Mouse (Mus musculus) kidney, embryonic 14.5 days (tissue): Measurements from ENCODE around the gene Nkx2-3. TPM values are rescaled to one million over a fixed set of nuclear protein-coding genes. Genes with fewer than 3 reads are reported as not detected.
A peak's percentile ranks its signal among the peaks of the same experiment; 100 is the strongest.

Experiments
- ATAC-seq: fragments of 200-750 bp; cut with Nextera tagmentation; 2 replicates; pipeline ENCODE4 v1.8.0; 2017; ENCODE audit warnings: moderate number of reproducible peaks, mild to moderate bottlenecking, moderate TSS enrichment, moderate library complexity; ENCODE audit not compliant: low FRiP score, low TSS enrichment
- H3K27ac ChIP-seq: fragments of 300-500 bp; sonication (generic); 2 replicates; pipeline ENCODE4 v1.5.1; 2014; ENCODE audit warnings: low read depth, mild to moderate bottlenecking, low read length, moderate library complexity, mixed read lengths
- H3K27me3 ChIP-seq: fragments of 300-500 bp; sonication (generic); 2 replicates; pipeline ENCODE4 v1.6.1; 2014; ENCODE audit warnings: mild to moderate bottlenecking, low read length; ENCODE audit not compliant: control insufficient read depth, insufficient read depth
- H3K36me3 ChIP-seq: fragments of 300-500 bp; sonication (generic); 2 replicates; pipeline ENCODE4 v1.6.1; 2014; ENCODE audit warnings: low read length, mixed read lengths; ENCODE audit not compliant: control insufficient read depth, insufficient read depth
- H3K4me1 ChIP-seq: fragments of 300-500 bp; sonication (generic); 2 replicates; pipeline ENCODE4 v1.6.1; 2014; ENCODE audit warnings: low read length, mixed read lengths; ENCODE audit not compliant: control insufficient read depth, insufficient read depth
- H3K4me2 ChIP-seq: fragments of 300-500 bp; sonication (generic); replicated peaks from 2 replicates; pipeline ENCODE4 v1.6.1; 2014; ENCODE audit warnings: low read depth, mild to moderate bottlenecking, low read length
- H3K4me3 ChIP-seq: fragments of 300-500 bp; sonication (generic); 2 replicates; pipeline ENCODE4 v1.5.1; 2014; ENCODE audit warnings: mild to moderate bottlenecking, low read length
- H3K9ac ChIP-seq: fragments of 300-500 bp; sonication (generic); 2 replicates; pipeline ENCODE4 v1.6.1; 2014; ENCODE audit warnings: low read depth, mild to moderate bottlenecking, low read length, moderate library complexity
- H3K9me3 ChIP-seq: fragments of 300-500 bp; sonication (generic); 2 replicates; pipeline ENCODE4 v1.6.1; 2016; ENCODE audit warnings: low read length; ENCODE audit not compliant: control insufficient read depth
- WGBS: fragments of 180-500 bp; shearing (Covaris S2); extraction: QIAGEN DNeasy Blood & Tissue Kit; methylation state at CpG from one replicate; pipeline ENCODE4 v1.1.7; 2014; 5-methylcytosine and 5-hydroxymethylcytosine counted together
- polyA plus RNA-seq: library from polyadenylated mRNA; unstranded; fragments of >200 nt; fragmentation: Nextera tagmentation; extraction: Ambion mirVana; gene quantifications from 2 replicates; pipeline ENCODE4 v1.2.1, GENCODE M21; 2014

The Nkx2-3 gene
- polyA plus RNA-seq, 1 experiment from 2014 or later = 0.14 TPM

DNA sequence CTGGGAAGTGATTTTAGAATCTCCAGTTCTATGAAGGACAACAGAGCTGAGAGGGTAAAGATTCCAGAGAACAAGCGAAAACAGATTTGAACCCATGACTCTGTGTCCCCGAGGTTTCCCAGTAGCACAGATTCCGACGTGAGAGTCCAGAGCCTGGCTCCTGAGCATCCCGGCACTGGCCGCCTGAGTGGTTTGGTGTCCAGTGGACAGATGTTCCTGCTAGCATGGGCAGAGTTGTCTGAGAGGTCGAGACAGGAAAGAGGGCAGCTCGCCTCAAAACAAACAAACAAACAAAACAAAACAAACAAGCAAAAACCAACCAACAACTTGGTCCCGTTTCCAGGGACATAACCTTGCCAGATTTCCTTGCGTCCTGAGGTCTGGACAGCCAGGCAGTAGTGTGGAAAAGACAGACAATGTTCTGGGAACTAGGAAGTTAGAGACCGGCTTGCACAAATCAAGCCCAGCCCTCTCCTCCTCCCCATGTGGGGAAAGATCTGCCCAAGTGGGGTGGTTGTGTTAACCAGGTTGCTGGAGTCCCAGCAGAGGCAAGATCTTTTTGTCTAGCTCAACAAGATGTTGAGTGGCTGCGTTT lies 10.0 kb upstream of the Nkx2-3 start:
- no peaks in the 10 kb centered on the region for H3K9me3 ChIP-seq
- no peak overlapping the region for H3K27ac ChIP-seq
- peaks cover 99% of the 10 kb centered on the region for H3K27me3 ChIP-seq
- no peak overlapping the region for H3K9ac ChIP-seq
- under 1% methylated on average over 12 of the region's 12 CpGs for WGBS
- no peak for ATAC-seq
- H3K4me2 ChIP-seq = no peak overlapping the region
- no peak overlapping the region for H3K4me3 ChIP-seq
- no peaks in the 10 kb centered on the region for H3K36me3 ChIP-seq
- H3K4me1 ChIP-seq = peaks cover 8% of the 10 kb centered on the region

DNA sequence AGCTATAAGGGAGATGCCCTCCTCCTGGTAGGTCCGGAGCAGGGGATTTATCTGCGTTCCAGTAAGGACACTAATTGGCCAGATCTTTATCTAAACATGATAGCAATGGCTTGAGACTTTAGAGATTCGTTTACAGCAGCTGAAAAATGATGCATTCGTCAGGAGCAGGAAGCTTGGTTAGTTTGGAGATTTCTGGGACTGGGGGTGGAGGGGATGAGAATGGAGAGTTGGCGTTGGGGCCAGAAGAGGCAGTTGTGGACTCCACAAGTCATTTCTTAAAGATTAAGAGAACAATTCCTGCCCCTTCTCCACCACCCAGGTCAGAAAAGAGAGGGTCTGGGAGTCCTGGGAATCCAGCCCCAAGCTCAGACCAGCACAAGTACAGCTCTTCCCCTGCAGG lies 8.6 kb upstream of the Nkx2-3 start:
- Histone ChIP-seq H3K9ac (no peak overlapping the region), H3K4me1 (peaks cover 8% of the 10 kb centered on the region), H3K27me3 (peaks cover 96% of the 10 kb centered on the region), H3K27ac (no peak overlapping the region), H3K36me3 (no peaks in the 10 kb centered on the region), H3K4me2 (no peak overlapping the region), H3K4me3 (no peak overlapping the region), H3K9me3 (no peaks in the 10 kb centered on the region)
- under 1% methylated on average over 5 of the region's 5 CpGs for WGBS
- ATAC-seq = no peak

DNA sequence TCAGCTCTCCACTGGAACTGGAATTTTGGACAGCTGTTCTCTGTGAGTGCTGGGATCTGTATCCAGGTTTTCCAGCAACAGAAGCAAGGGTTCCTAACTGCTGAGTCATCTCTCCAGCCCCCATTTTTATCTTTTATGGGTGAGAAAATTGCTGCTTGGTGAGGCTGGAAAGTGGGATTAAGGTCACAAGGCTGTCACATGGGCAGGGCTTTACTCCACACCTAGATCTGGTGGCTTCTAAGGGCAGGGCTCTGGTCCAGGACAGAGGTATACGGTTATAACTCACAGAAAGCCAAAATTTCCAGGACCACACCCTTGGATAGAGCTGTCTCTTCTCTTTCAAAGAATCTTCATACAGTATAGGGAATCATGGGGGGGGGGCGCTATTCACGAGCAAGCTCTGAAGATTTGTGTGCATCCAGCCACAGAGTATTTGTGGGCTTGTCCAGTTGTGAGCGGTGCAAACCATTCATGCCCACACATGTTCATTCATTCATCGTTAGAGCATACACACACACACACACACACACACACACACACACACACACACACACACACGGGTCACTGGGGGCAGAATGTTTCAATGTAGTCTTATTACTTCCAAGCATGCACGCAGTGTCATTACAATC lies 7.5 kb upstream of the Nkx2-3 start:
- Histone ChIP-seq H3K4me2 (no peak overlapping the region), H3K4me1 (peaks cover 4% of the 10 kb centered on the region; the same call in 1 of the 2 replicates), H3K9me3 (no peaks in the 10 kb centered on the region), H3K36me3 (no peaks in the 10 kb centered on the region), H3K4me3 (no peak overlapping the region), H3K9ac (no peak overlapping the region), H3K27me3 (peaks cover 93% of the 10 kb centered on the region), H3K27ac (no peak overlapping the region)
- 3% methylated on average over 7 of the region's 7 CpGs for WGBS
- no peak for ATAC-seq

DNA sequence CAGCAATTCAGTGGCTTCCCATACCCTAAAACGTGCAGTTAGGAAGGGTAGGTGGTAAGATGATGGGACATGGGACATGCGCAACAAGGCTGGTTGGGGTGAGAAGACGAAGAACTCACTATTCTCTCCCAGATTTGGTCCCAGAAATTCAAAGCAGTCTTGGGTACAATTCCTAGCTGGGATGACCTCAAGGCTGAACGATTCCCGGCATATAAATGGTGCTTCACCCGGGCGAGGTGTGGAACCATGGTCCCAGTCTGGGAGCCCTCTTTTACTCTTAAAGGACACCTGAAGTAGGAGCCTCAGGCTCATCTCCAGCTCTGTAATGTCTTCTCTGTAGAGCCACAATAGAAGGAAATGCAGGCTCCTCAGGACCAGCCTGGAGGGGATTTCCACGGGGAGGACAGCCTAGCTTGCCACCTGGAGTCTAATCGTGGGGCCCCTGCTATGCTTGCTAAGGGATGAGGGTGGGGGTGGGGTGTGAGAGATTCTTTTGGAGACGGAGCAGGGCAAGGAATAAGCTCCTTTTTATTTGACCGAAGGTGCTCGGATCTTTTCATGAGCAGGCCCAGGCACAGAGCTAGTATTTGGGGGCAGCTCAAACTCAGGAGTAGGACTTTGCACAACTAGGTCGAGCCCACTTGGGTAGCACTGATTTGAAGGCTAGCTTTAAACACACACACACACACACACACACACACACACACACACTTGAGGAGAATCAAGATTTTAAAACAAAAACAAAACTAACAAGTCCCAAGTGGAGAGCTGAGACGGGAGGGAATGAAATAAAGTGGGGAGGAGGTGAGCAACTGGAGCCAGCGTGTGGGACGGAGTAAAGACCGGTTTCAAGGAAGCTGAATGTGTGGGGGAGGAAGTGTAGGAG lies 6.2 kb upstream of the Nkx2-3 start:
- Histone ChIP-seq H3K9me3 (no peaks in the 10 kb centered on the region), H3K4me2 (no peak overlapping the region), H3K9ac (no peak overlapping the region), H3K27ac (no peak overlapping the region), H3K4me1 (no peaks in the 10 kb centered on the region), H3K27me3 (peaks cover 93% of the 10 kb centered on the region), H3K4me3 (no peak overlapping the region), H3K36me3 (no peaks in the 10 kb centered on the region)
- WGBS = 2% methylated on average over 17 of the region's 17 CpGs
- no peak for ATAC-seq

DNA sequence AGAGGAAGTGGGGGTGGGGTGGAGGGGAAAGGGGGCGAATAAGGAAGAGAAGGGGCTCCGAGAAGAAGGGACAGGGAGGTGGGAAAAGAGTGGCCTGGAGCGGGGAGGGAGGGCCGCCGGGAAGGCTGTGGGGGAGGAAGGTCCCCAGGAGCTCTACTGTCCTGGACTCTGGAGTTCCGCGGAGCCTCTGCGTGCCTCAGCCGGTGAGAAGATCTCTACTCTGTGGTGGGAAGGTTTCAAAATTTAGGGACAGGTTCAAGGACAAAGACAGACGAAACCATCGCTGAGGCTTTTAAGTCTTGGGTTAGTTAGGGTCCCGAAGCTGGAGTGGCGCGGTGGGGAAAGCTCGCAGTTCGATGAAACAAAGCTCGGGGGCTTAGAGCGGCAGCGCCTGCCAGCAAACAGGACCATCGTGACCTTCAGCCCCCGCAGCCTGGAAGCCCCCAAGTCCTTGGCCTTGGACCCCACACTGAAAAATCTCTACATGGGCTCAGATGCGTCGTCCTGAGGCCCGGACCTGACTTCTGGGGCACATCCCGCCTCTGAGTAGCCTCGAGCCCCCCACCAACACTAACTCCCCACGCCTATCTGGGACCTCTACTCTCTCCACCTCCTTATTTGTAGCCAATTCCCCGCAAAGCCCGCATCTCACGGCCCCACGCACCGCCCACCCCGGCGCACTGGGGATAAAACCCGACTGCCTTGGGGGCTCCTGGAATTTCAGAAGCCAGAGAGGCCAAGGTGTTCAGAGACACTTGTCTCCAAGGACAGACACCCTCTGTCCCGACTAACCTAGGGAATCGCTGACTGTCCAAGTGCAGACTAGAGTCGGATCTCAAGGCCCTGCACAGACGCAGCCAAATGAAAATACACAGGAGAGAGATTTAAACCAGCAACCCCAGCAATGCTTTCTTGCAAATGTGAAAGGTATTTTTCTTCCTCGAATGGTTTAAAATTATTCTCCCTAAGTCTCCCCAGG lies 5.3 kb upstream of the Nkx2-3 start:
- Histone ChIP-seq H3K9me3 (no peaks in the 10 kb centered on the region), H3K4me3 (peak overlapping the region; percentile 7; the same call in 1 of the 2 replicates), H3K4me1 (no peaks in the 10 kb centered on the region), H3K9ac (no peak overlapping the region), H3K27me3 (peaks cover 93% of the 10 kb centered on the region), H3K4me2 (no peak overlapping the region), H3K36me3 (no peaks in the 10 kb centered on the region), H3K27ac (no peak overlapping the region)
- under 1% methylated on average over 39 of the region's 40 CpGs for WGBS
- no peak for ATAC-seq

DNA sequence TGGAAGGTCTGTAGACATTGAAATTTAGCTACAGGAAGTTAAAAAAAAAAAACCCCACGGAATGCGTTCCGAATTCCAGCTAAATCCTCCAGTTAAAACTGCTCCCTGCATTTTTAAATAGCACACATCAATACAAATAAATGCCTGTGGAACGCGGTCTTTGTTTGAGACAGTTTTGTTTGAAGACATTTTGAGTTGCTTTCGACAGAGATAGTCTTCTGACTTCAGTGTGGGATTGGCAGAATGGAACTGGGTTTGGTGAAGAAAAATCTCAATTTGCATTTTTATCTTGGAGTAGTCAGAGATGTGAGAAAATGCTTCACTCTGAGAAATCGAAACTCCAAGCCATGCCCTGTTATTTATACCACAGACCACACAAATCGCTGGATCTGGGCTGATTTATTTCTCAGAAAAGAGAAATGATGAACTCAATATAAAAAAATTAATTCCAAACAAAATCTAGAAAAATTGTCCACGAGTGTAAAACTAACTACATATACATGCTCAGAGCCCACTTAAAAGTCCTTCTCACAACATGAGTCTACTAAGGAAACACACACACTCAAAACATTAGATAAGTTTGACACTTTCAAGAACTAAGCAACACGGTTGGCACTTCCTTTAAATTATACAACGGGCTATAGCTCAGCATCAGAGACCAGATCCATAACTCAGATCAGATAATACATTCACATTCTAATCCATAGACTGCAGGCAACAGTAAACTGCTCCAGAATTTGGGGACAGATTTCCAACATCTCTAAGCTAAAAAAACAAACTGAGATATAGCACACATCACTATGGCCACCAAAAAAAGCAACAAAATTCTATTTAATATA lies 4.1 kb upstream of the Nkx2-3 start:
- Histone ChIP-seq H3K4me3 (no peak overlapping the region), H3K4me2 (no peak overlapping the region), H3K9me3 (no peaks in the 10 kb centered on the region), H3K27ac (no peak overlapping the region), H3K4me1 (0 out of 2 replicates have a peak, but pooled peaks cover 6% of the 10 kb centered on the region), H3K9ac (no peak overlapping the region), H3K27me3 (peaks cover 93% of the 10 kb centered on the region), H3K36me3 (no peaks in the 10 kb centered on the region)
- WGBS = 1% methylated on average over 11 of the region's 11 CpGs
- no peak for ATAC-seq

DNA sequence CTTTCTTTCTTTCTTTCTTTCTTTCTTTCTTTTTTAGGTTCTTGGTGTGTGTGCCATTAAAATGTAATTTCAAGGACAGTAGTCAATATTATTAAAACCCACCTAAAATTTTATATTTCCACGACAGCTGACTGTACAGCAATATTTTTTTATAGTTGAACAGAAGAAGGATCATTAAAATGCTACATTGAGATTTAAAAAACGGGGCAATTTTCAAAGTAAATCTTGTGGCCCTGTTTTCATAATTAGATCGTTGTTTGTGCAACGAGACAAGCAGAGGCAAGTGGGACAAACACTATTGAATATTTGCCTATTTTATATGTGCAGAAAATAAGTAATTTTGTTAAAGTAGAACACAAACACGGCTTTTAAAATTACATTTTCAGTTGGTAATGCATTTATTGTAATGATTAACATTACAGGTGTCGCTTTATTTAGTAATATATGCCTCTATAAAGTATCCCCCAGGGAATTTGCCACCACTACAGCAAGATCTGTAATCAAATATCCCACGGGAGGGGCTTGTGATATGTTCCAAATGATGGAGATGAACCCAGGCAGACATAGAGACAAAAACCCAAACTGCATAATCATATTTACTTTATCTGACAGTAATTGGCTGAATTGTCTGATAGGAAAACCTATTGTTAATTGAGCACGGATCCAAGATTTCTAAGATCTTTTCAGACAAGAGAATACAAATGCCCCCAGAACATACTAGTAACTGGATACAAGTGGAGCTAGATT lies 3.2 kb upstream of the Nkx2-3 start:
- no peak overlapping the region for H3K4me2 ChIP-seq
- no peak overlapping the region for H3K4me3 ChIP-seq
- 0 out of 2 replicates have a peak, but pooled peaks cover 6% of the 10 kb centered on the region for H3K4me1 ChIP-seq
- no peaks in the 10 kb centered on the region for H3K9me3 ChIP-seq
- no peak for ATAC-seq
- no peak overlapping the region for H3K9ac ChIP-seq
- H3K27me3 ChIP-seq = peaks cover 90% of the 10 kb centered on the region
- H3K27ac ChIP-seq = no peak overlapping the region
- 10% methylated on average over 8 of the region's 8 CpGs for WGBS
- no peaks in the 10 kb centered on the region for H3K36me3 ChIP-seq
